Mouse (Mus musculus): ENCODE results near the gene Fbxw5. TPM values are rescaled to one million over a fixed set of nuclear protein-coding genes. Genes with fewer than 3 reads are reported as not detected.

The Fbxw5 gene
- polyA plus RNA-seq, 1 experiment, result 42.0 TPM

- no peaks in the 10 kb centered on the region for H3K27me3 ChIP-seq (ENCODE audit: control insufficient read depth, insufficient read depth, low read length)
- no peak overlapping the region for H3K4me3 ChIP-seq (ENCODE audit: extremely low read depth, insufficient read depth, insufficient read length)
- WGBS, result 89% methylated on average over 8 of the region's 8 CpGs
- peak overlapping the region; percentile 33; the same call in 1 of the 2 replicates for H3K27ac ChIP-seq (ENCODE audit: insufficient read depth, low read length)
- no peak for DNase-seq (ENCODE audit: low read depth in 1 of 2, low spot score in 2 of 2)
- H3K36me3 ChIP-seq (ENCODE audit: control insufficient read depth, insufficient read depth, low read length), result peaks cover 19% of the 10 kb centered on the region
- TF ChIP-seq POLR2A (IDR thresholded peaks at IDR 0.05; ENCODE audit: low read depth, low read length), result no peak
- TF ChIP-seq CTCF (IDR thresholded peaks at IDR 0.05; ENCODE audit: extremely low read depth, insufficient read depth, insufficient read length, insufficient replicate concordance), result no peak
- H3K4me1 ChIP-seq (ENCODE audit: control insufficient read depth, insufficient read depth, insufficient read length), result peaks cover 20% of the 10 kb centered on the region
Measured at GRCm38 (mm10) chr2:25536531-25536930, 36.0 kb downstream of the Fbxw5 start.

GRCm38 (mm10) chr2:25540541-25540948 lies 40.0 kb downstream of the Fbxw5 start:
- H3K4me3 ChIP-seq (ENCODE audit: extremely low read depth, insufficient read depth, insufficient read length), result no peak overlapping the region
- H3K27ac ChIP-seq (ENCODE audit: insufficient read depth, low read length), result no peak overlapping the region
- TF ChIP-seq CTCF (IDR thresholded peaks at IDR 0.05; ENCODE audit: extremely low read depth, insufficient read depth, insufficient read length, insufficient replicate concordance) (no peak), POLR2A (IDR thresholded peaks at IDR 0.05; ENCODE audit: low read depth, low read length) (no peak)
- no peak for DNase-seq (ENCODE audit: low read depth in 1 of 2, low spot score in 2 of 2)
- no peaks in the 10 kb centered on the region for H3K27me3 ChIP-seq (ENCODE audit: control insufficient read depth, insufficient read depth, low read length)
- WGBS, result 98% methylated on average over 4 of the region's 4 CpGs
- H3K36me3 ChIP-seq (ENCODE audit: control insufficient read depth, insufficient read depth, low read length), result peaks cover 16% of the 10 kb centered on the region
- peaks cover 6% of the 10 kb centered on the region; the same call in 1 of the 2 replicates for H3K4me1 ChIP-seq (ENCODE audit: control insufficient read depth, insufficient read depth, insufficient read length)

- peaks cover 11% of the 10 kb centered on the region for H3K4me1 ChIP-seq (ENCODE audit: control insufficient read depth, insufficient read depth, insufficient read length)
- 87% methylated on average over 10 of the region's 10 CpGs for WGBS
- H3K36me3 ChIP-seq (ENCODE audit: control insufficient read depth, insufficient read depth, low read length), result peaks cover 12% of the 10 kb centered on the region
- no peak for TF ChIP-seq CTCF (IDR thresholded peaks at IDR 0.05; ENCODE audit: extremely low read depth, insufficient read depth, insufficient read length, insufficient replicate concordance)
- no peak for TF ChIP-seq POLR2A (IDR thresholded peaks at IDR 0.05; ENCODE audit: low read depth, low read length)
- no peak overlapping the region for H3K27ac ChIP-seq (ENCODE audit: insufficient read depth, low read length)
- H3K4me3 ChIP-seq (ENCODE audit: extremely low read depth, insufficient read depth, insufficient read length), result no peak overlapping the region
- DNase-seq (ENCODE audit: low read depth in 1 of 2, low spot score in 2 of 2), result no peak
- no peaks in the 10 kb centered on the region for H3K27me3 ChIP-seq (ENCODE audit: control insufficient read depth, insufficient read depth, low read length)
Measured at GRCm38 (mm10) chr2:25541644-25542367, 41.3 kb downstream of the Fbxw5 start.

GRCm38 (mm10) chr2:25545996-25546810 lies 45.7 kb downstream of the Fbxw5 start:
- WGBS, result 6% methylated on average over 43 of the region's 43 CpGs
- no peak for DNase-seq (ENCODE audit: low read depth in 1 of 2, low spot score in 2 of 2)
- TF ChIP-seq CTCF (IDR thresholded peaks at IDR 0.05; ENCODE audit: extremely low read depth, insufficient read depth, insufficient read length, insufficient replicate concordance) (no peak), POLR2A (IDR thresholded peaks at IDR 0.05; ENCODE audit: low read depth, low read length) (no peak)
- peaks cover 23% of the 10 kb centered on the region for H3K4me1 ChIP-seq (ENCODE audit: control insufficient read depth, insufficient read depth, insufficient read length)
- no peaks in the 10 kb centered on the region for H3K27me3 ChIP-seq (ENCODE audit: control insufficient read depth, insufficient read depth, low read length)
- peak overlapping the region; percentile 95 for H3K27ac ChIP-seq (ENCODE audit: insufficient read depth, low read length)
- H3K36me3 ChIP-seq (ENCODE audit: control insufficient read depth, insufficient read depth, low read length), result no peaks in the 10 kb centered on the region
- peak overlapping the region; percentile 96 for H3K4me3 ChIP-seq (ENCODE audit: extremely low read depth, insufficient read depth, insufficient read length)

- H3K4me3 ChIP-seq (ENCODE audit: extremely low read depth, insufficient read depth, insufficient read length), result peak within 1 kb of the TSS; percentile 96
- 4% methylated on average over 48 of the region's 48 CpGs for WGBS
- H3K27me3 ChIP-seq (ENCODE audit: control insufficient read depth, insufficient read depth, low read length), result no peaks in the 10 kb centered on the region
- peak; percentile 99 for DNase-seq (ENCODE audit: low read depth in 1 of 2, low spot score in 2 of 2)
- no peaks in the 10 kb centered on the region for H3K36me3 ChIP-seq (ENCODE audit: control insufficient read depth, insufficient read depth, low read length)
- H3K27ac ChIP-seq (ENCODE audit: insufficient read depth, low read length), result peak within 1 kb of the TSS; percentile 95
- no peak for TF ChIP-seq CTCF (IDR thresholded peaks at IDR 0.05; ENCODE audit: extremely low read depth, insufficient read depth, insufficient read length, insufficient replicate concordance)
- TF ChIP-seq POLR2A (IDR thresholded peaks at IDR 0.05; ENCODE audit: low read depth, low read length), result peak; percentile 25
- peaks cover 20% of the 10 kb centered on the region for H3K4me1 ChIP-seq (ENCODE audit: control insufficient read depth, insufficient read depth, insufficient read length)
Measured at GRCm38 (mm10) chr2:25546811-25547491, 46.4 kb downstream of the Fbxw5 start, which contains the start of gene Traf2. Gene Traf2, minus strand, starts transcription at chr2:25546940.
